Mouse (Mus musculus): ENCODE data around the gene Git2.

DNA sequence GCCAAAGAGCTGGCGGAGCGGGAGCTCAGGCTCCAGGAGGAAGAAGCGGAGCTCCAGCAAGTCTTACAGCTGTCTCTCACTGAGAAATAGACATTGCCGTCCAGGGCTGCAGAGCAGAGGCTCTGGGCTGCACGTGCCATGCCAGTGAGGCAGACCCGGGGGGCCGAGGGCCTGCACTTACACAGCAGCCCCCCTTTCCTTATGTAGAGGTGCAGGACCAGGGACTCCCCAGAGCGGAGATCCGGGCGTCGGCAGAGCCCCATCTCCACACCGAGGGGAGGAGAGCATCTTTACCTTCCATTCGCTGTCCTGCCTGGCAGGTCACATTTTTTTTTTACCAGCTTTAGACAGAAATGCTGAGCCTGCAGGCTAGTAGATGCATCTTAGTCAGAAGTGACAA, 29.0 kb upstream of the Git2 start:
- no peak for TF ChIP-seq CTCF (conservative IDR thresholded peaks at IDR 0.05; ENCODE audit: low read length)
- no peak for TF ChIP-seq POU5F1 (IDR thresholded peaks at IDR 0.05; ENCODE audit: borderline replicate concordance, low read length)
